Comparison of ENCODE assay signal across 7 mouse cellular contexts in genomic region chr19:46326756-46327305, GRCm38 (mm10). TPM values are rescaled to one million over a fixed set of nuclear protein-coding genes. Genes with fewer than 3 reads are reported as not detected.
A peak's percentile ranks its signal among the peaks of the same experiment; 100 is the strongest.
DNase-seq lines count a peak whose midpoint lies in the region; ATAC-seq and TF ChIP-seq lines count a peak whose summit lies in the region.

Gene Psd (minus strand): TSS chr19:46327156.

- no peaks in the 10 kb centered on the region for H3K36me3 ChIP-seq in C2C12 (ENCODE audit: control insufficient read depth, insufficient read depth)
- peaks cover 27% of the 10 kb centered on the region for H3K36me3 ChIP-seq in G1E (replicated peaks)
- H3K36me3 ChIP-seq in heart, postnatal 0 days (replicated peaks; ENCODE audit: control insufficient read depth, insufficient read depth, low read length), result peaks cover 13% of the 10 kb centered on the region

- no peak for TF ChIP-seq EP300 in heart, postnatal 0 days (IDR thresholded peaks at IDR 0.05; ENCODE audit: low read depth)

- peaks cover 26% of the 10 kb centered on the region for H3K27me3 ChIP-seq in C2C12 (ENCODE audit: control insufficient read depth, insufficient read depth, insufficient read length)
- H3K27me3 ChIP-seq in G1E (ENCODE audit: insufficient read depth, low read length), result peaks cover 48% of the 10 kb centered on the region
- H3K27me3 ChIP-seq in heart, postnatal 0 days (ENCODE audit: control insufficient read depth, insufficient read depth, low read length), result peaks cover 55% of the 10 kb centered on the region

- no peaks in the 10 kb centered on the region for H3K79me2 ChIP-seq in C2C12 (ENCODE audit: control insufficient read depth, insufficient read depth)

- no peaks in the 10 kb centered on the region for H3K79me3 ChIP-seq in C2C12 (ENCODE audit: low read depth)

- H3K4me3 ChIP-seq in C2C12 (ENCODE audit: insufficient read depth, poor library complexity, severe bottlenecking) (peak within 1 kb of the TSS; percentile 52), G1E (ENCODE audit: low read depth, low read length) (peak within 1 kb of the TSS; percentile 83)
- peak within 1 kb of the TSS; percentile 63 for H3K4me3 ChIP-seq in heart, postnatal 0 days (ENCODE audit: low read depth, low read length)

- H3K27ac ChIP-seq in heart, postnatal 0 days (ENCODE audit: low read depth), result peak within 1 kb of the TSS; percentile 82

- H3K9ac ChIP-seq in heart, postnatal 0 days (replicated peaks; ENCODE audit: low read depth, low read length), result peak within 1 kb of the TSS; percentile 47

- ATAC-seq in G1E (ENCODE audit: extremely low read depth, insufficient number of reproducible peaks, low FRiP score, poor library complexity, severe bottlenecking), result no peak
- 0 out of 2 replicates have a peak, but pooled peaks have one; percentile 4 for ATAC-seq in common myeloid progenitor, adult 5-6 weeks (replicated peaks; ENCODE audit: low read depth, poor library complexity, severe bottlenecking)
- ATAC-seq in heart, postnatal 0 days (ENCODE audit: insufficient read depth, low read depth), result no peak

- H3K4me2 ChIP-seq in heart, postnatal 0 days (ENCODE audit: low read depth, low read length), result peak within 1 kb of the TSS; percentile 90

- TF ChIP-seq CTCF in C2C12 (IDR thresholded peaks at IDR 0.05; ENCODE audit: control insufficient read depth, insufficient read depth, insufficient read length) (no peak), G1E (IDR thresholded peaks at IDR 0.05; ENCODE audit: low read depth, low read length) (no peak)
- no peak for TF ChIP-seq CTCF in heart, postnatal 0 days (IDR thresholded peaks at IDR 0.05; ENCODE audit: low read depth)

- peak within 1 kb of the TSS; percentile 80 for H3ac ChIP-seq in C2C12 (ENCODE audit: control insufficient read depth, insufficient read length, low read depth)

- peaks cover 55% of the 10 kb centered on the region for H3K4me1 ChIP-seq in G1E (ENCODE audit: insufficient read depth, low read depth, low read length)
- peaks cover 10% of the 10 kb centered on the region for H3K4me1 ChIP-seq in heart, postnatal 0 days (ENCODE audit: control insufficient read depth, insufficient read depth)

- WGBS in heart, postnatal 0 days, result 1% methylated on average over 35 of the region's 35 CpGs

- DNase-seq in G1E (ENCODE audit: low spot score), result no peak
- no peak for DNase-seq in heart, postnatal 0 days (ENCODE audit: low spot score)
- peak; percentile 73 to 80 for DNase-seq in layer of hippocampus, postnatal 10 days (ENCODE audit: low spot score in 2 of 2)
- peak; percentile 53 for DNase-seq in lung, postnatal 10 days
- peak; percentile 80 for DNase-seq in right cerebral cortex, postnatal 4 days

- no peaks in the 10 kb centered on the region for H3K9me3 ChIP-seq in G1E (replicated peaks)
- no peaks in the 10 kb centered on the region for H3K9me3 ChIP-seq in heart, postnatal 0 days (replicated peaks; ENCODE audit: control insufficient read depth, low read length)

TF ChIP-seq in C2C12, 6 proteins besides CTCF, POLR2A, EP300 and RAD21:
- TF ChIP-seq FOSL1 (IDR thresholded peaks at IDR 0.05; ENCODE audit: insufficient read depth, low read length, poor library complexity, severe bottlenecking) (no peak), MAX (IDR thresholded peaks at IDR 0.05) (no peak), MYOD1 (IDR thresholded peaks at IDR 0.05; ENCODE audit: control insufficient read depth, insufficient read length, low read depth) (no peak), CEBPB (IDR thresholded peaks at IDR 0.05; ENCODE audit: low read depth) (no peak), MYOG (IDR thresholded peaks at IDR 0.05; ENCODE audit: control insufficient read depth, extremely low read depth, insufficient read length) (no peak), USF1 (IDR thresholded peaks at IDR 0.05; ENCODE audit: low read depth) (no peak)

RNA-seq across cellular contexts. Expression of gene Psd, which starts in this region (rescaled TPM):
- 11.8 TPM for polyA plus RNA-seq in C2C12 (2012; fragmentation: generic; extraction: Trizol)
- total RNA-seq in G1E (2014; fragmentation: Nextera tagmentation), result 1.6 TPM in 1 of 2 replicates, not detected in the other
- 0.23 and 1.1 TPM in 2 replicates for total RNA-seq in G1E (2017)
- polyA plus RNA-seq in G1E (2012), result 0.41 and 0.74 TPM in 2 replicates
- total RNA-seq in common myeloid progenitor, adult 5-6 weeks (2017), result 0.69 TPM in 1 of 2 replicates, not detected in the other
- 0.97 and 13.4 TPM in 2 replicates for total RNA-seq in heart, postnatal 0 days (2014; rRNA removed; ENCODE audit: low replicate concordance)
- 1.7 and 2.2 TPM in 2 replicates for polyA plus RNA-seq in heart, postnatal 0 days (2015; fragmentation: Nextera tagmentation; extraction: Ambion mirVana)
- total RNA-seq in layer of hippocampus, postnatal 10 days (2021), result 100 to 1,000 TPM; 686 to 714 TPM

Comparison
In these comparisons a context has a peak if more than half of its experiments do, and no peak if none do; other contexts are left out.
1. RNA of gene Psd (total RNA-seq): 686 to 714 TPM in layer of hippocampus, postnatal 10 days; 0.97 to 13.4 TPM in heart, postnatal 0 days, 0.23 to 1.6 TPM in G1E and 0.69 TPM in common myeloid progenitor, adult 5-6 weeks; every median in the first group is over 10 times any median in the second.
2. Peak in ATAC-seq in common myeloid progenitor, adult 5-6 weeks; RNA of the gene not detected or under 1 TPM.
3. DNase-seq: peak in layer of hippocampus, postnatal 10 days (2 of 2), lung, postnatal 10 days (single experiment) and right cerebral cortex, postnatal 4 days (single experiment); none in G1E (single experiment) and heart, postnatal 0 days (single experiment).
4. Peak in every context shown above with its lines, with median percentiles within 50 percentile points of each other: H3K4me3 ChIP-seq.